Mouse (Mus musculus): ENCODE data around the gene Znrf4. TPM values are rescaled to one million over a fixed set of nuclear protein-coding genes. Genes with fewer than 3 reads are reported as not detected.

The Znrf4 gene
- total RNA-seq, 2 experiments from 2014 or later = not detected

DNA sequence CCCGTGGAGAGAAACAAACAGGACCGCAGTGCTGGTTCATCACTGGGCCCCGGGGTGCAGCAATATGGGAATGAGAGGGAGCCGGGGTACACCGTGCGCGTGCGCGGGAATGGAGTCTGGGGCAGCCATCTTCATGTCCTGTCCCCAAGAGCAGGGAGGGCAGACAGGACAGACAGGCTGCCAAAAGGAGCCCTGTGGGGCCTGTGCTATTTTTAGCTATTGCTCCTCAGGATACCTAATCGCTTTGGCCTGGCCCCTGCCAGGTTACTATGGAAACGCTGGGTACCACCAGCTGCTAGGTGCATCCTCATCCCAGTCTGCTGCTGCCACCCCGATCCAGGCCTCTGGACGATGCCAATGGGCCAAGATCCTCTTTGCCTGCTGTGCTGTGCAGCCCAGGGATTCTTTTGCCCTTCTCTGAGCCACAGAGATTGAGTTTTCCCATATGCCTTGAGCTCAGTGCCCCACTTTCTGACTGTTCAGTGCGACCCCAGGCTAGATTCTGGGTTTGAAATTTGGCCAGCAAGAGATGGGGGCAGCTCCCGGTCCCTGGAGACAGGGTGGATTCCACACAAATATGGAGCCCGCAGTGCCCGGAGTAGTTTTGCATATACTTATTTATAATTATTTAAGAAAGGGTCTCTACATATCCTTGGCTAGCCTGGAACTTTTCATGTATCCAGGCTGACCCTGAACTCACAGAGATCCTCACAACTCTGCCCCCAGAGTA lies 35.0 kb upstream of the Znrf4 start:
- TF ChIP-seq CTCF (IDR thresholded peaks at IDR 0.05) = no peak
- H3K4me3 ChIP-seq = no peak overlapping the region
- no peak overlapping the region for H3K27ac ChIP-seq
- peak; percentile 77 for DNase-seq
- intact Hi-C loops (cut with DNase I) = no loop called here

DNA sequence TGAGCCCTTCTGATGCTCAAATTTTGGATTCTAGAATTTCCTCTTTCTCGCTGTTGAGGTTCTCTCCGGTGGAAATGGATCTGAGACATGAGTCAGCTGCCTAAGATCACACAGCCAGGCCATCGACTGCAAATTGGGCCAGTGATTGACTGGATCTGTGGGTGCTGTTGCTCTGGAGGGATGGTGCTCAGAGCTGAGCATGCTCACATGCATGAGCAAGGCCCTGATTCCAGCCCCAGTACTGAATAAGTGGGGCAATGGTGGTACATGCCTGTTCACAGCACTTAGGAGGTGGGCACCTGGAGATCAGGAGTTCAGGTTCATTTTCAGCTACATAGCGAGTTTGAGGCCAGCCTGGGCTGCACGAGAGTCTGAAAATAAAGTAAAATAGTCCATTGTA lies 34.3 kb upstream of the Znrf4 start:
- no peak overlapping the region for H3K4me3 ChIP-seq
- no peak for DNase-seq
- no peak overlapping the region for H3K27ac ChIP-seq
- TF ChIP-seq CTCF (IDR thresholded peaks at IDR 0.05) = no peak
- intact Hi-C loops (cut with DNase I) = no loop called here

DNA sequence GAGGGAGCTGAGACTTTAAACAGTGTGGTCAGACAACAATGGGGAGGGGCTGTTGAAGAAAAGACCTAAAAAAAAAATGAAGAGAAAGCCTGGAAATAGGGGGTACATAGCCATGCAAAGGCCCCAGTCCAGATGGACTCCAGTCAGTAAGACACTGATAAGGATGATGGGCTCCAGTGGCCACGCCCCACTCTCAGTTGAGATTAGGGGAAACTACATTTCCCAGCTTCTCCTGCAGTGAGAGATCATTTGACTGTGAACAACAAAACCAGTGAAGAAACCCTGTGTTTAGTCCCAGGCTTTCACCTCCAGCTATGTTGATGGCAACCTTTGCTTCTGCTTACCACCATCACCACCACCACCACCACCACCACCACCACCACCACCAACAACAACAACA lies 33.7 kb upstream of the Znrf4 start:
- H3K27ac ChIP-seq = no peak overlapping the region
- no peak for TF ChIP-seq CTCF (IDR thresholded peaks at IDR 0.05)
- intact Hi-C loops (cut with DNase I) = no loop called here
- no peak for DNase-seq
- H3K4me3 ChIP-seq = no peak overlapping the region

DNA sequence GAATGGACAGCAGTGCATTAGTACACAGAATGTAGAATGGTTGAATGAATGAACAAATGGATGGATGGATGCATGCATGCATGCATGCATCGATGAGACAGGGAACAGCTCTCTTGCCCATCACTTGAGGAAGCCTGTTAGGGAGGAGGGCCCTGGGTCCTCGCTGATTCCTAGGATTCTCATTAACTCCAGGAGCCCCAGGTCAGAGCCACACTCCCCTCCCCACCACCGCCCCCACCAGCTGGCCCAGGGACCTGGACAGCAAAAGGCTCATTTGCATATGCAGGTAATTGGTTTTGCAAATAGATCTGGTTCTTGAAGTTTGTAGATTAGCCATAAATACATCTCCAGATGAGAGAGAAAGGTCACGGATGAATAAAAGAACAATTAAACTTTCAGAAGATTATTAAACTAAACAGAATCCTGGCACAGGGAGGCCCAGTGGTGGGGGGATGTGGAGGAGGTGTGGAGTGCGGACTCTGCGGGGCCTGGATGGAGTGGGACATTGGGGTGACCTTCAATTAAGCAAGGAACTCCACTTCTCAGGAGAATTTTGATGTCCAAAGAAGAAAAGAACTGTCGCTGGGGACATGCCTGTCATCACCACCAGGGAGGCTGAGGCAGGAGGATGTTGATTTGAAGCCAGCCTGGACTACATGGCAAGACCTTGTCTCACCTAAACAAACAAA lies 32.6 kb upstream of the Znrf4 start:
- no peak overlapping the region for H3K27ac ChIP-seq
- TF ChIP-seq CTCF (IDR thresholded peaks at IDR 0.05) = no peak
- H3K4me3 ChIP-seq = no peak overlapping the region
- intact Hi-C loops (cut with DNase I) = loop anchor here (5.0 kb wide), 1 partner anchor 53 kb away; no protein-coding TSS in a partner anchor
- no peak for DNase-seq

DNA sequence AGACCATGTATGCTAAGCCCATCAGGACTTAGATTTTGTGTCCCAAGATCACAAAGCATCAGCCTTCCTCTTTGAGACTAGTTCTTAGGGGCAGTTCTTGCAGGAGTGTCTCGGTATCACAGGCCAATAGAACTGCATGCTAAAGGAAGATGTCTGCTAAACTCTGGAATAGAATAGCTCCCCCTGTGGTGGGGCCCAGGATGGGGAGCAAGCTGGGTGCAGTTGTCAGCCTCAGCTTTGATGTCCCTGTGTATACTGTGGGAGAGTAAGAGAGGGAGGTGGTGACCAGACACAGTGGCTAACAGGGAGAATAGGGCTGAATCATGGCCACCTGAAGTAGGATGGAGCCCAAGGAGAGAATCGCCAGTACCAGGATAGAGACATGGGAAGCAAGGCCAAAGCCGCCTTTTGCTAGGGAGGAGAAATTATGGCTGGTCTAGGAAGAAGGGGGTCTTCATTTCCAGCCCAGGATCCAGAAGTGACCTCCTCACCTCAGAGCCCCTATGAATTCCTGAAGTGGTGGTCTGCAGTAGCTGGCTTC lies 31.5 kb upstream of the Znrf4 start:
- H3K27ac ChIP-seq = no peak overlapping the region
- no peak overlapping the region for H3K4me3 ChIP-seq
- intact Hi-C loops (cut with DNase I) = loop anchor here (5.0 kb wide), 1 partner anchor 51 kb away; no protein-coding TSS in a partner anchor
- DNase-seq = no peak
- TF ChIP-seq CTCF (IDR thresholded peaks at IDR 0.05) = no peak

DNA sequence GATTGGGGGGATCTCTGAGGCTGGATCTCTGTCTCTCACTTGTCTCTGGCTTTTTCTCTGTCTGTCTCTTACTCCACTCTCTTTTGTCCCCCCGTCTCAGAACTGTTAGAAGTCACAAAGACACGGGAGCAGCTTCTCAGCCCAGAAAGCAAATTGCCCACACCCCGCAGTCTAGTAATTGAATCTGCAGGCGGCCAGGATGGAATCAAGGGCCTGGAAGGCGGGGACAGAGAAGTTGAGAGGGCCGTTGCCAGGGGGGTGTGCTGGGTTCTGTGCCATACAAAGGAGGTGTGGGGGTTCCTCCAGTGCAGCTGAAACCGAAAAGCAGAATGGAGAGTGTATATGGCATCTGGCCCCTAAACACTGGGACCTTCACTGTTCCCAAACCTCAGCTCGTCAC lies 30.5 kb upstream of the Znrf4 start:
- Histone ChIP-seq H3K4me3 (no peak overlapping the region), H3K27ac (no peak overlapping the region)
- no peak for TF ChIP-seq CTCF (IDR thresholded peaks at IDR 0.05)
- intact Hi-C loops (cut with DNase I) = loop anchor here (5.0 kb wide), 1 partner anchor 50 kb away; no protein-coding TSS in a partner anchor
- no peak for DNase-seq

DNA sequence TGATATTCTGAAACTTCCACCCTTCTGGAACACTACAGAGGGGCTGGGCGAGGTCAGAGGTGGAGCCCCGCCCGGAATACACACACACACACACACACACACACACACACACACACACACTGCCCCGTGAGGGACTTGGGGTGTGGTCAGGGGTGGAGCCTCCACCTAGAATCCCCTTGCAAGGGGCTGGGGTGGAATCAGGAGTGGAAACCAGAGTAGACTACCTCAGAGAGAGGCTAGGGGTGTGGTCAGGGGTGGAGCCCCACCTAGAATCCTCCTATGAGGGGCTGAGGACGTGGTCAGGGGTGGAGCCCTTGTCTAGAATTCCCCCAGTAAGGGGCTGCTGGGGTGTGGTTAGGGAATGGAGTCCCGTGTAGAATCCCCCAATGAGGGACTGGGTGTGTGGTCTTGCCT lies 28.3 kb upstream of the Znrf4 start:
- intact Hi-C loops (cut with DNase I) = loop anchor here (5.0 kb wide), 1 partner anchor 48 kb away; no protein-coding TSS in a partner anchor
- no peak for DNase-seq
- no peak overlapping the region for H3K4me3 ChIP-seq
- no peak for TF ChIP-seq CTCF (IDR thresholded peaks at IDR 0.05)
- no peak overlapping the region for H3K27ac ChIP-seq

DNA sequence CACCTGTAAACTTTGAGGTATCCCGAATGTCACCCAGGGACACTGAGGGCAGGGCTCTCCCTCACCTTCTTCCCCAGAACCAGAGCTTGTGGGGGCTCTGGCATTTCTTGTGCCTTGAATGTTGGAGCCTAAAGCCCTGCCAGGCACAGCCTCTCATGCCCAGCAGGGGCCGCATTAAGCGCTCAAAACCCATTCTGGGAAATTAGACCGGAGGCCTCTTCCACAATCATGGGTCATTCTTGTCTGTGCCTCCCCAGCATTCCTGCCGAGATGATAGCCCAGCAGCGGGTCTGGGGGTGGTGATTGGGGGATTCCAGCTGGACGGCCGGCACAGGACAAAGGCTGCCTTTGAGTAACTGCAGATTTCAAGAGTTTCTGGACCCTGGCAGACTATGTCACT lies 25.7 kb upstream of the Znrf4 start:
- H3K27ac ChIP-seq = no peak overlapping the region
- no peak for TF ChIP-seq CTCF (IDR thresholded peaks at IDR 0.05)
- no peak for DNase-seq
- no peak overlapping the region for H3K4me3 ChIP-seq
- intact Hi-C loops (cut with DNase I) = no loop called here

DNA sequence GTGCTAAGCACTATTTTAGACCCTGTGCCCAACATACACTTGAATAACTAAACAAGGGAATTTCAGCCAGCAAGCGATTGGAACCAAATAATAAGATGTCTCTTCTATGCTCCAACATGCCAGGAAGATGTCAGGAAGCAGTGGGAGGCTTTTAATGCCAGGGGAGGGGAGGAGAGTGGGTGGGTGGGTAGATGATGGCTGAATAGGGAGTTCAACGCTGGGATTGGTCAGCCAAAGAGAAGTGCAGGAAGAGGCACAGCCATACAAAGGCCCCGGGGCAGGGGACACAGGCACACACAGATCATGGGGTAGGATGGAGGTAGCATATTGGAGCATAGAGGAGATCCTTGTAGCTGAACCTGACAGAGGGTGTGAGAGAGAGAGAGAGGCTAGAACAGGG lies 24.6 kb upstream of the Znrf4 start:
- intact Hi-C loops (cut with DNase I) = no loop called here
- TF ChIP-seq CTCF (IDR thresholded peaks at IDR 0.05) = no peak
- no peak for DNase-seq
- Histone ChIP-seq H3K27ac (no peak overlapping the region), H3K4me3 (no peak overlapping the region)

DNA sequence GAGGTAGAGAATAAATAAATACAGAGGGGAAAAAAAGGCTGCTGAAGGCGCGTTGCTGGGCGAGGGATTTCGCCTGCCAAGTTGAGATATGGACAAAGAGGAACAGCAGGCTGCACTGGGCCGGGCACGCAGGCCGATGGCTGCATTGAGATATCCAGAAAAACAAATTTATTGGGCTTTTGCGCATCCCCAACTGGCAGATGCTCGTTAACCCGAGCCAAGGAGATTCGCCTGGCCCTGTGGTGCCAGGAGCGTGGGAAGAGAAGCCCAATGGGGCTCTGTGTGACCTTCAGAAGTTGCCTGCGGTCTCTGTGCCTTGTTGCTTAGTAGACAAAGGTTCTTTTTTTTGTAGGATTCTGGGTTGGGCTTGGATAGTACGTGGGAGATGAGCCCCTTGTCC lies 24.0 kb upstream of the Znrf4 start:
- intact Hi-C loops (cut with DNase I) = no loop called here
- Histone ChIP-seq H3K4me3 (no peak overlapping the region), H3K27ac (no peak overlapping the region)
- no peak for TF ChIP-seq CTCF (IDR thresholded peaks at IDR 0.05)
- no peak for DNase-seq

DNA sequence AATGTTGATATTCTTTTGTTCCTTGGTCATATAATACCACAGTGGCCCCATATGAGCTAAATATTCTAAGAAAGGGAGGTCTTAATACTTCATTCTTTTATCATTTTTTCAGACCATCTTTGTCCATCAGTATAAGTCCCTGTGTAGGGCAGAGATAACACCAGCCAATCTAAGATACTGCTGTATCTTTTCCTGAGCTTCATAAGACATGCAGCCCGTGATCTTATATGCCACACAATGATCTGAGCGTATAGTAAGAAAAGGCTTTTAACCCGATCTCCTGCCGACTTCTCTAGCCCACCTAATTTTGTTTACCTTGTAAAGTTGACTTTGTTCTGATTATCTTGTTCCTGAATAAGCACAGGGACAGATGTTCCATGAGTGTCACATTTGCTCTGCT lies 12.7 kb upstream of the Znrf4 start:
- DNase-seq = no peak
- TF ChIP-seq CTCF (IDR thresholded peaks at IDR 0.05) = no peak
- intact Hi-C loops (cut with DNase I) = no loop called here
- Histone ChIP-seq H3K4me3 (no peak overlapping the region), H3K27ac (no peak overlapping the region)

DNA sequence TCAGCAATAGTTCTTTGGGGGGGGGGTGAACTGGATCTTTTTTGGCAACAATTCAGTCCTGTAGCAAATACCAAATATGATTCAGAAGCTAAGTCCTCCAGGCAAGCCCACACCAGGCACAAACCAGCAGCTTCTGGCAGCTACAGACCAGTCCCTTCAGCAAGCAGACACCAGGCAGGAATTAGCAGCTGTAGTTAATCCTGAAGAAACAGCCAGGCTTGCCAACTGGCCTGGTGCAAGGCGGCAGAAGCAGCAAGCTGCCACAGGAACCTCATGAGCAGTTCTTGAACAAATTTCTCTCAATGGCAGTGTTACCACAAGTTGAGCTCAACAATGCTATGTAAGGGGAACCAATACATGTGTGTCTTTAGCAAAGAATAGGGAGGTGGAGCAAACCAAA lies 10.5 kb upstream of the Znrf4 start:
- intact Hi-C loops (cut with DNase I) = no loop called here
- H3K4me3 ChIP-seq = no peak overlapping the region
- H3K27ac ChIP-seq = no peak overlapping the region
- no peak for DNase-seq
- no peak for TF ChIP-seq CTCF (IDR thresholded peaks at IDR 0.05)

DNA sequence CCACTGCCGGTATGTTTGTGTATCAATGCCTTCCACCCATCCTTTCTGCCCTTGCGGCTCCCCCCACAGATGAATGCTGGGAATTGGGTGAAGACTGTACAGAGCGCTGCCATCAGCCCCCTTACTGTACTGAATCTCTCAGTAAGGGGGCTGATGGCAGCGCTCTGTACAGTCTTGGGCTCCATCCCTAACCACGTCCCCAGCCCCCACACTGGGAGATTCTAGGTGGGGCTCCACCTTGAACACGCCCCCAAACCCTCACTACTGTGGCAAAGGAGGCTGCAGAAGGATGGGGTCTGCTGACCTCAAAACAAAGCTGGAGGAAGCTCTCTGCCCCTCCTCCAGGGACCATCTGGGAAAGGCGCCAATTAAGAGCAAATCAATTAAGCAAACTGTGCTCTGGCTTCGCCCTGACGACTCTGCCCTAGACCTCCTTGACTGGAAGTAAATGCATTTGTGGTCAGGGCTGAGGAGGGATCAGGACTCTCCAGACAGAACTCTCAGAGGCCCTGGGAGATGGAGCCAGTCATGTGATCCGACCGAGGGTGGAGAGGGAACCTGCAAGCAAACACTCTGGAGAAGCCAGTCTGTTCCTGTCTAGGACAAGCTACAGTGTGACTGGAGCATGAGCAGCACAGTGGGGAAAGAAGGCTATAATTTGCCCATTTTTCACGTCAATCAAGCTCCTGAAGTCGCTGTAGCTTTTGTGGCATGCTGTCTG lies 3.6 kb upstream of the Znrf4 start:
- intact Hi-C loops (cut with DNase I) = no loop called here
- DNase-seq = no peak
- H3K27ac ChIP-seq = no peak overlapping the region
- no peak for TF ChIP-seq CTCF (IDR thresholded peaks at IDR 0.05)
- H3K4me3 ChIP-seq = no peak overlapping the region
